Mouse (Mus musculus) liver, embryonic 14.5 days (tissue): ENCODE results near the gene Fstl3. TPM values are rescaled to one million over a fixed set of nuclear protein-coding genes. Genes with fewer than 3 reads are reported as not detected.

Experiments used
- ATAC-seq: fragments of 200-750 bp; cut with Nextera tagmentation; 2 replicates; pipeline ENCODE4 v1.8.0; 2017; ENCODE audit warnings: moderate number of reproducible peaks, mild to moderate bottlenecking, moderate library complexity; ENCODE audit not compliant: insufficient read depth
- DNase-seq, 3 experiments: peaks; one replicate each; pipeline ENCODE4 v3.0.0-alpha.2; 2012 to 2013; ENCODE audit warnings: low read depth in 3 of 3, low spot score in 3 of 3
- H3K27ac ChIP-seq: fragments of 300-500 bp; sonication (generic); 2 replicates; pipeline ENCODE4 v1.5.1; 2014; ENCODE audit warnings: moderate library complexity, mild to moderate bottlenecking, control low read depth, inconsistent platforms
- H3K27me3 ChIP-seq: fragments of 300-500 bp; sonication (generic); 2 replicates; pipeline ENCODE4 v1.6.1; 2014; ENCODE audit warnings: mild to moderate bottlenecking, low read length, moderate library complexity; ENCODE audit not compliant: control insufficient read depth, insufficient read depth
- H3K36me3 ChIP-seq: fragments of 300-500 bp; sonication (generic); replicated peaks from 2 replicates; pipeline ENCODE4 v1.6.1; 2014; ENCODE audit warnings: low read depth; ENCODE audit not compliant: control insufficient read depth, insufficient read depth
- H3K4me1 ChIP-seq, 2 experiments: fragments of 200-500 bp in 1 of 2; fragments of 300-500 bp in 1 of 2; sonication (generic) in 1 of 2; replicated peaks; 2 replicates each; pipeline ENCODE4 v1.6.1; 2012 to 2014; ENCODE audit warnings: antibody characterized with exemption in 1 of 2, inconsistent platforms in 1 of 2, low read length in 1 of 2; ENCODE audit not compliant: control insufficient read depth in 2 of 2, insufficient read depth in 2 of 2
- H3K4me2 ChIP-seq: fragments of 300-500 bp; sonication (generic); 2 replicates; pipeline ENCODE4 v1.6.1; 2014; ENCODE audit warnings: low read depth, mild to moderate bottlenecking, control low read depth, moderate library complexity
- H3K4me3 ChIP-seq, 2 experiments: fragments of 200-500 bp in 1 of 2; fragments of 300-500 bp in 1 of 2; sonication (generic) in 1 of 2; 2 replicates each; pipeline ENCODE4 v1.5.1; 2012 to 2014; ENCODE audit warnings: low read depth in 2 of 2, low read length in 2 of 2, mild to moderate bottlenecking in 2 of 2, control low read depth in 1 of 2, inconsistent platforms in 1 of 2, moderate library complexity in 1 of 2; ENCODE audit not compliant: insufficient read depth in 1 of 2
- H3K9ac ChIP-seq: fragments of 300-500 bp; sonication (generic); replicated peaks from 2 replicates; pipeline ENCODE4 v1.6.1; 2014; ENCODE audit warnings: mild to moderate bottlenecking, control low read depth, moderate library complexity
- H3K9me3 ChIP-seq: fragments of 300-500 bp; sonication (generic); 2 replicates; pipeline ENCODE4 v1.6.1; 2016; ENCODE audit warnings: low read length, mixed read lengths; ENCODE audit not compliant: control insufficient read depth
- CTCF ChIP-seq: IDR thresholded peaks from 2 replicates; pipeline ENCODE4 v1.5.1; 2016; ENCODE audit warnings: antibody characterized with exemption, low read depth, control low read depth
- EP300 ChIP-seq: IDR thresholded peaks from 2 replicates; pipeline ENCODE4 v1.6.1; 2016; ENCODE audit warnings: antibody characterized with exemption, low read depth
- WGBS: fragments of 180-500 bp; shearing (Covaris S2); extraction: QIAGEN DNeasy Blood & Tissue Kit; methylation state at CpG from one replicate; pipeline ENCODE4 v1.1.7; 2014; ENCODE audit not compliant: insufficient replicate concordance; 5-methylcytosine and 5-hydroxymethylcytosine counted together
- polyA plus RNA-seq, 2 experiments: library from polyadenylated mRNA; depleted of rRNA in 1 of 2; stranded (reverse) in 1 of 2; unstranded in 1 of 2; fragments of >200 nt; fragmentation: Nextera tagmentation in 1 of 2; extraction: Ambion mirVana in 1 of 2; gene quantifications; 2 replicates each; pipeline versions ENCODE4 v1.2.1 to v1.2.3; 2012 to 2014

The Fstl3 gene
- polyA plus RNA-seq, 2 experiments, result 0.23 to 0.56 TPM

GRCm38 (mm10) chr10:79779784-79780663, 3.0 kb downstream of the Fstl3 start:
- DNase-seq, result peak; percentile 86 to 92 (median 87)
- no peak overlapping the region for H3K9ac ChIP-seq
- H3K4me2 ChIP-seq, result peak overlapping the region; percentile 71
- peaks cover 2% of the 10 kb centered on the region for H3K9me3 ChIP-seq
- H3K4me1 ChIP-seq, result peaks cover 7 to 11% of the 10 kb centered on the region in 2 experiments
- ATAC-seq, result peak; percentile 84
- no peaks in the 10 kb centered on the region for H3K36me3 ChIP-seq
- TF ChIP-seq CTCF (peak; percentile 88), EP300 (no peak)
- H3K27ac ChIP-seq, result no peak overlapping the region
- H3K4me3 ChIP-seq, result peak overlapping the region; percentile 39 to 42
- 1% methylated on average over 55 of the region's 55 CpGs for WGBS
- H3K27me3 ChIP-seq, result peaks cover 38% of the 10 kb centered on the region

- DNase-seq, result peak in 2 of 3 experiments; percentile 62
- TF ChIP-seq CTCF (no peak), EP300 (no peak)
- H3K9me3 ChIP-seq, result no peaks in the 10 kb centered on the region
- ATAC-seq, result no peak
- H3K9ac ChIP-seq, result no peak overlapping the region
- peaks cover 38% of the 10 kb centered on the region for H3K27me3 ChIP-seq
- under 1% methylated on average over 13 of the region's 13 CpGs for WGBS
- peak overlapping the region; percentile 39 to 42 for H3K4me3 ChIP-seq
- H3K4me1 ChIP-seq, result peaks cover 7 to 11% of the 10 kb centered on the region in 2 experiments
- H3K36me3 ChIP-seq, result no peaks in the 10 kb centered on the region
- H3K27ac ChIP-seq, result no peak overlapping the region
- H3K4me2 ChIP-seq, result peak overlapping the region; percentile 71
Measured at GRCm38 (mm10) chr10:79780664-79781015, 3.6 kb downstream of the Fstl3 start.

- Histone ChIP-seq H3K4me1 (peaks cover 7 to 11% of the 10 kb centered on the region in 2 experiments), H3K4me2 (peak overlapping the region; percentile 71), H3K4me3 (peak overlapping the region; percentile 39 to 42; a peak in 3 of 4 replicates), H3K27me3 (peaks cover 38% of the 10 kb centered on the region), H3K9ac (no peak overlapping the region), H3K36me3 (no peaks in the 10 kb centered on the region), H3K27ac (no peak overlapping the region), H3K9me3 (no peaks in the 10 kb centered on the region)
- DNase-seq (no peak), ATAC-seq (no peak)
- TF ChIP-seq EP300 (no peak), CTCF (no peak)
- WGBS, result 29% methylated on average over 21 of the region's 21 CpGs
Measured at GRCm38 (mm10) chr10:79781139-79781538, 4.1 kb downstream of the Fstl3 start.

GRCm38 (mm10) chr10:79781956-79782355, 4.9 kb downstream of the Fstl3 start:
- WGBS, result 57% methylated on average over 5 of the region's 5 CpGs
- Histone ChIP-seq H3K27ac (no peak overlapping the region), H3K9ac (no peak overlapping the region), H3K27me3 (peaks cover 34% of the 10 kb centered on the region), H3K4me1 (peaks cover 7 to 11% of the 10 kb centered on the region in 2 experiments), H3K36me3 (no peaks in the 10 kb centered on the region), H3K9me3 (no peaks in the 10 kb centered on the region), H3K4me2 (no peak overlapping the region), H3K4me3 (no peak overlapping the region)
- DNase-seq, result no peak
- no peak for TF ChIP-seq EP300
- TF ChIP-seq CTCF, result 0 out of 2 replicates have a peak, but pooled peaks have one; percentile 14
- ATAC-seq, result no peak

GRCm38 (mm10) chr10:79783050-79783449, 6.0 kb downstream of the Fstl3 start:
- H3K9me3 ChIP-seq, result no peaks in the 10 kb centered on the region
- no peak for TF ChIP-seq EP300
- peak; percentile 40 for TF ChIP-seq CTCF
- H3K27me3 ChIP-seq, result peaks cover 23% of the 10 kb centered on the region
- no peak overlapping the region for H3K4me2 ChIP-seq
- peaks cover 7 to 11% of the 10 kb centered on the region in 2 experiments for H3K4me1 ChIP-seq
- H3K9ac ChIP-seq, result no peak overlapping the region
- H3K27ac ChIP-seq, result no peak overlapping the region
- no peaks in the 10 kb centered on the region for H3K36me3 ChIP-seq
- no peak overlapping the region for H3K4me3 ChIP-seq
- WGBS, result 57% methylated on average over 7 of the region's 7 CpGs
- no peak for DNase-seq
- no peak for ATAC-seq
